8 mouse cellular contexts compared by ENCODE assay signal in genomic region chr11:100425851-100426250, GRCm38 (mm10). TPM values are rescaled to one million over a fixed set of nuclear protein-coding genes. Genes with fewer than 3 reads are reported as not detected.
A peak's percentile ranks its signal among the peaks of the same experiment; 100 is the strongest.
DNase-seq lines count a peak whose midpoint lies in the region; ATAC-seq and TF ChIP-seq lines count a peak whose summit lies in the region.

No protein-coding gene starts in this region.

- no peak for TF ChIP-seq EP300 in lung, postnatal 0 days (IDR thresholded peaks at IDR 0.05)

- H3K9ac ChIP-seq in ES-E14 (ENCODE audit: insufficient read depth, low read depth, low read length, poor library complexity, severe bottlenecking), result no peak overlapping the region
- H3K9ac ChIP-seq in lung, postnatal 0 days (replicated peaks; ENCODE audit: low read depth), result no peak overlapping the region

- intact Hi-C loops in heart, postnatal 36 days (cut with DNase I), result loop anchor here (2.0 kb wide), 2 partner anchors 47 to 129 kb away; partner anchors contain the start of gene Klhl11

- peak; percentile 82 for TF ChIP-seq CTCF in layer of hippocampus, adult 2 months (conservative IDR thresholded peaks at IDR 0.05)
- peak; percentile 78 for TF ChIP-seq CTCF in lung, postnatal 0 days (IDR thresholded peaks at IDR 0.05)

- peaks cover 5% of the 10 kb centered on the region; the same call in 1 of the 2 replicates for H3K36me3 ChIP-seq in ES-E14 (ENCODE audit: control insufficient read depth, insufficient read depth, low read length, poor library complexity, severe bottlenecking)
- peaks cover 88% of the 10 kb centered on the region for H3K36me3 ChIP-seq in embryonic facial prominence, embryonic 10.5 days (replicated peaks)
- H3K36me3 ChIP-seq in lung, postnatal 0 days (ENCODE audit: insufficient read depth, low read length), result peaks cover 5% of the 10 kb centered on the region; the same call in 1 of the 2 replicates

- no peak overlapping the region; a peak in 1 of 4 replicates for H3K4me3 ChIP-seq in ES-E14 (ENCODE audit: insufficient read depth in 1 of 2, low read depth in 1 of 2, low read length in 2 of 2, poor library complexity in 1 of 2, severe bottlenecking in 1 of 2)
- no peak overlapping the region for H3K4me3 ChIP-seq in embryonic facial prominence, embryonic 10.5 days
- H3K4me3 ChIP-seq in layer of hippocampus, adult 2 months, result no peak overlapping the region
- no peak overlapping the region for H3K4me3 ChIP-seq in lung, postnatal 0 days (ENCODE audit: low read depth, low read length)

- H3K4me1 ChIP-seq in ES-E14 (ENCODE audit: control insufficient read depth in 2 of 2, insufficient read depth in 2 of 2, low read length in 2 of 2, poor library complexity in 1 of 2), result peaks cover 0 to 15% of the 10 kb centered on the region in 2 experiments; a peak in 1 of 4 replicates
- H3K4me1 ChIP-seq in embryonic facial prominence, embryonic 10.5 days, result 0 out of 2 replicates have a peak, but pooled peaks cover 8% of the 10 kb centered on the region
- H3K4me1 ChIP-seq in lung, postnatal 0 days (ENCODE audit: insufficient read depth, low read depth, low read length), result no peaks in the 10 kb centered on the region

- peak; percentile 97 for DNase-seq in ES-E14 (ENCODE audit: low read depth, low spot score)
- DNase-seq in adrenal gland, adult 2 months, result peak; percentile 88
- peak; percentile 46 for DNase-seq in embryonic facial prominence, embryonic 10.5 days (ENCODE audit: low spot score)
- peak; percentile 77 to 82 for DNase-seq in heart, postnatal 36 days
- DNase-seq in layer of hippocampus, adult 2 months (ENCODE audit: low spot score in 2 of 2), result peak; percentile 50 to 78
- peak; percentile 73 for DNase-seq in lung, postnatal 0 days (ENCODE audit: low spot score)
- peak; percentile 66 to 74 for DNase-seq in right cerebral cortex, postnatal 10 days (ENCODE audit: low spot score in 2 of 2)

- H3K27ac ChIP-seq in ES-E14 (ENCODE audit: insufficient read depth, low read depth, low read length, poor library complexity, severe bottlenecking), result no peak overlapping the region
- no peak overlapping the region for H3K27ac ChIP-seq in embryonic facial prominence, embryonic 10.5 days (replicated peaks)
- H3K27ac ChIP-seq in layer of hippocampus, adult 2 months, result no peak overlapping the region
- H3K27ac ChIP-seq in lung, postnatal 0 days (ENCODE audit: low read length), result no peak overlapping the region

- in situ Hi-C loops in ES-E14 (cut with MboI; ENCODE audit: low sequenced_read_pairs in 2 of 2, unreplicated experiment in 2 of 2), result no loop called here

- peak; percentile 59 for ATAC-seq in lung, postnatal 0 days
- no peak for ATAC-seq in erythroid progenitor cell, adult 5-6 weeks (replicated peaks; ENCODE audit: low FRiP score, poor library complexity, severe bottlenecking)

- no peaks in the 10 kb centered on the region for H3K27me3 ChIP-seq in embryonic facial prominence, embryonic 10.5 days (replicated peaks; ENCODE audit: low read depth, poor library complexity, severe bottlenecking)
- H3K27me3 ChIP-seq in lung, postnatal 0 days (replicated peaks; ENCODE audit: insufficient read depth, low read length), result no peaks in the 10 kb centered on the region

- WGBS in embryonic facial prominence, embryonic 10.5 days, result 42% methylated on average over 7 of the region's 7 CpGs
- WGBS in lung, postnatal 0 days, result 24% methylated on average over 7 of the region's 7 CpGs

- H3K4me2 ChIP-seq in lung, postnatal 0 days (replicated peaks; ENCODE audit: low read depth, low read length), result no peak overlapping the region

- H3K9me3 ChIP-seq in ES-E14 (ENCODE audit: control insufficient read depth, insufficient read depth, low read depth, low read length), result no peaks in the 10 kb centered on the region
- H3K9me3 ChIP-seq in embryonic facial prominence, embryonic 10.5 days, result no peaks in the 10 kb centered on the region
- no peaks in the 10 kb centered on the region for H3K9me3 ChIP-seq in lung, postnatal 0 days (ENCODE audit: low read length)

TF ChIP-seq in ES-E14, 5 proteins besides CTCF, POLR2A, EP300 and RAD21:
- TF ChIP-seq ZC3H11A (IDR thresholded peaks at IDR 0.05; ENCODE audit: borderline replicate concordance, low read depth, low read length) (peak; percentile 57; the same call in 1 of the 2 replicates), MAFK (IDR thresholded peaks at IDR 0.05; ENCODE audit: insufficient read depth, low read depth, low read length) (0 out of 2 replicates have a peak, but pooled peaks have one; percentile 27), HCFC1 (IDR thresholded peaks at IDR 0.05; ENCODE audit: borderline replicate concordance, insufficient read depth, low read length) (no peak)

RNA-seq across cellular contexts. Expression of gene Fkbp10, which starts 10.4 kb away (rescaled TPM):
- 73.3 and 102 TPM in 2 replicates for total RNA-seq in ES-E14 (2012; rRNA removed)
- total RNA-seq in adrenal gland, adult 2 months (2021), result 10 to 100 TPM; 12.5 to 25.8 TPM
- polyA plus RNA-seq in adrenal gland, adult 2 months (2012; rRNA removed), result 42.1 and 57.5 TPM in 2 replicates
- polyA plus RNA-seq in embryonic facial prominence, embryonic 10.5 days (2016; fragmentation: Nextera tagmentation; extraction: Ambion mirVana), result 61.4 and 67.0 TPM in 2 replicates
- 10 to 100 TPM; 12.9 to 13.4 TPM for total RNA-seq in heart, postnatal 36 days (2021)
- total RNA-seq in layer of hippocampus, adult 2 months (2021), result 1 to 10 TPM; 4.4 to 5.8 TPM
- polyA plus RNA-seq in lung, postnatal 0 days (2015; fragmentation: Nextera tagmentation; extraction: Ambion mirVana), result 75.6 and 86.5 TPM in 2 replicates
- not detected in 2 replicates for total RNA-seq in erythroid progenitor cell, adult 5-6 weeks (2015; ENCODE audit: low replicate concordance)
- total RNA-seq in erythroid progenitor cell, adult 5-6 weeks (2017; ENCODE audit: low replicate concordance), result not detected in 2 replicates

RNA-seq across cellular contexts. Expression of gene P3h4, which starts 11.2 kb away (rescaled TPM):
- total RNA-seq in ES-E14 (2012; rRNA removed), result 39.0 and 44.3 TPM in 2 replicates
- 10 to 100 TPM; 20.3 to 40.8 TPM for total RNA-seq in adrenal gland, adult 2 months (2021)
- 76.3 and 107 TPM in 2 replicates for polyA plus RNA-seq in adrenal gland, adult 2 months (2012; rRNA removed)
- 34.1 and 34.9 TPM in 2 replicates for polyA plus RNA-seq in embryonic facial prominence, embryonic 10.5 days (2016; fragmentation: Nextera tagmentation; extraction: Ambion mirVana)
- 10 to 100 TPM; 16.3 to 18.2 TPM for total RNA-seq in heart, postnatal 36 days (2021)
- total RNA-seq in layer of hippocampus, adult 2 months (2021), result 1 to 10 TPM; 9.4 to 9.5 TPM
- 44.9 and 47.1 TPM in 2 replicates for polyA plus RNA-seq in lung, postnatal 0 days (2015; fragmentation: Nextera tagmentation; extraction: Ambion mirVana)
- not detected in 2 replicates for total RNA-seq in erythroid progenitor cell, adult 5-6 weeks (2015; ENCODE audit: low replicate concordance)
- not detected in 2 replicates for total RNA-seq in erythroid progenitor cell, adult 5-6 weeks (2017; ENCODE audit: low replicate concordance)

RNA-seq across cellular contexts. Expression of gene Nt5c3b, which starts 15.8 kb away (rescaled TPM):
- 27.1 and 27.4 TPM in 2 replicates for total RNA-seq in ES-E14 (2012; rRNA removed)
- total RNA-seq in adrenal gland, adult 2 months (2021), result 10 to 100 TPM; 54.3 to 58.7 TPM
- 43.0 and 46.0 TPM in 2 replicates for polyA plus RNA-seq in adrenal gland, adult 2 months (2012; rRNA removed)
- polyA plus RNA-seq in embryonic facial prominence, embryonic 10.5 days (2016; fragmentation: Nextera tagmentation; extraction: Ambion mirVana), result 150 and 156 TPM in 2 replicates
- 10 to 100 TPM; 29.7 to 29.8 TPM for total RNA-seq in heart, postnatal 36 days (2021)
- 10 to 100 TPM; 58.4 to 58.7 TPM for total RNA-seq in layer of hippocampus, adult 2 months (2021)
- 56.3 and 57.6 TPM in 2 replicates for polyA plus RNA-seq in lung, postnatal 0 days (2015; fragmentation: Nextera tagmentation; extraction: Ambion mirVana)
- 2.5 TPM in 2 replicates for total RNA-seq in erythroid progenitor cell, adult 5-6 weeks (2015; ENCODE audit: low replicate concordance)
- 0.26 TPM in 1 of 2 replicates, not detected in the other for total RNA-seq in erythroid progenitor cell, adult 5-6 weeks (2017; ENCODE audit: low replicate concordance)

RNA-seq across cellular contexts. Expression of gene Klhl10, which starts 15.9 kb away (rescaled TPM):
- 1.7 and 2.9 TPM in 2 replicates for total RNA-seq in ES-E14 (2012; rRNA removed)
- total RNA-seq in adrenal gland, adult 2 months (2021), result under 1 TPM; 0.69 to 0.84 TPM
- 0.17 and 0.38 TPM in 2 replicates for polyA plus RNA-seq in adrenal gland, adult 2 months (2012; rRNA removed)
- polyA plus RNA-seq in embryonic facial prominence, embryonic 10.5 days (2016; fragmentation: Nextera tagmentation; extraction: Ambion mirVana), result 0.75 and 0.98 TPM in 2 replicates
- under 1 TPM; 0.86 to 0.92 TPM for total RNA-seq in heart, postnatal 36 days (2021)
- total RNA-seq in layer of hippocampus, adult 2 months (2021), result 1 to 10 TPM in 1 of 2 experiments, under 1 TPM in 1; 0.64 to 1.4 TPM
- 0.38 and 0.43 TPM in 2 replicates for polyA plus RNA-seq in lung, postnatal 0 days (2015; fragmentation: Nextera tagmentation; extraction: Ambion mirVana)
- total RNA-seq in erythroid progenitor cell, adult 5-6 weeks (2015; ENCODE audit: low replicate concordance), result not detected in 2 replicates
- total RNA-seq in erythroid progenitor cell, adult 5-6 weeks (2017; ENCODE audit: low replicate concordance), result not detected in 2 replicates

RNA-seq across cellular contexts. Expression of gene Jup, which starts 28.3 kb away (rescaled TPM):
- total RNA-seq in ES-E14 (2012; rRNA removed), result 97.6 and 101 TPM in 2 replicates
- total RNA-seq in adrenal gland, adult 2 months (2021), result 10 to 100 TPM; 67.0 to 94.3 TPM
- 275 and 284 TPM in 2 replicates for polyA plus RNA-seq in adrenal gland, adult 2 months (2012; rRNA removed)
- 45.8 and 52.6 TPM in 2 replicates for polyA plus RNA-seq in embryonic facial prominence, embryonic 10.5 days (2016; fragmentation: Nextera tagmentation; extraction: Ambion mirVana)
- 100 to 1,000 TPM; 252 to 272 TPM for total RNA-seq in heart, postnatal 36 days (2021)
- 10 to 100 TPM; 34.1 to 35.6 TPM for total RNA-seq in layer of hippocampus, adult 2 months (2021)
- polyA plus RNA-seq in lung, postnatal 0 days (2015; fragmentation: Nextera tagmentation; extraction: Ambion mirVana), result 231 and 251 TPM in 2 replicates
- 7.2 and 10.1 TPM in 2 replicates for total RNA-seq in erythroid progenitor cell, adult 5-6 weeks (2015; ENCODE audit: low replicate concordance)
- 1.9 and 5.5 TPM in 2 replicates for total RNA-seq in erythroid progenitor cell, adult 5-6 weeks (2017; ENCODE audit: low replicate concordance)

Comparison
In these comparisons a context has a peak if more than half of its experiments do, and no peak if none do; other contexts are left out.
1. DNase-seq: peak in every context shown above with its lines; median percentile 97 in ES-E14; 88 in adrenal gland, adult 2 months; 80 in heart, postnatal 36 days; 73 in lung, postnatal 0 days; 70 in right cerebral cortex, postnatal 10 days; 64 in layer of hippocampus, adult 2 months; 46 in embryonic facial prominence, embryonic 10.5 days.
2. RNA of gene Fkbp10, which starts 10.4 kb away (total RNA-seq): 73.3 to 102 TPM in ES-E14, 12.5 to 25.8 TPM in adrenal gland, adult 2 months, 12.9 to 13.4 TPM in heart, postnatal 36 days and 4.4 to 5.8 TPM in layer of hippocampus, adult 2 months; not detected in erythroid progenitor cell, adult 5-6 weeks; every median in the first group is over 4 times any median in the second.
3. RNA of gene P3h4, which starts 11.2 kb away (total RNA-seq): 20.3 to 40.8 TPM in adrenal gland, adult 2 months, 39.0 to 44.3 TPM in ES-E14, 16.3 to 18.2 TPM in heart, postnatal 36 days and 9.4 to 9.5 TPM in layer of hippocampus, adult 2 months; not detected in erythroid progenitor cell, adult 5-6 weeks; every median in the first group is over 10 times any median in the second.